Mouse (Mus musculus) urinary bladder, postnatal 10 days (tissue): ENCODE results near the gene Eloa.
"Not testable (repeated sequence)": the region's sequence is repeated elsewhere in the genome, so short reads cannot be mapped to it uniquely, and the experiment has no call there.

Source experiments
- DNase-seq: peaks from one replicate; pipeline ENCODE4 v3.0.0; 2022; ENCODE audit warnings: low spot score

Eloa gene

DNA sequence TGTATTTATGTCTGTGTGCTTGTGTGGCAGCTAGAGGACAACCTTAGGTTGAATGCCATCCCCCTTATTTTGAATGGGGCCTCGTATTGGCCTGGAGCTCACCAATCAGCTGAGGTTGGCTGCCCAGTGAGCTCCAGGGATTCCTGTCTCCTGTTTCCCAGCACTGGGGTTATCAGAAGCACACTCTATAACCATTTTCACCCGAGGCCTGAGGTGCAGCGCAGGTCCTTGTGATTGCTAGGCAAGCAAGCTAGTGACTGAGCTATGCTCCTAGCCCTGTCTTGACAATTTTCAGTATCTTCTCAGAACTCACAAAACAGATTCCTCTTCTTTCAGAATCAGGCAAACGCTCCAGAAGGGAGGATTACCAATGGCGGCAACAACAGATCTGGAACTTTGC lies 37.0 kb downstream of the Eloa start:
- no peak for DNase-seq

DNA sequence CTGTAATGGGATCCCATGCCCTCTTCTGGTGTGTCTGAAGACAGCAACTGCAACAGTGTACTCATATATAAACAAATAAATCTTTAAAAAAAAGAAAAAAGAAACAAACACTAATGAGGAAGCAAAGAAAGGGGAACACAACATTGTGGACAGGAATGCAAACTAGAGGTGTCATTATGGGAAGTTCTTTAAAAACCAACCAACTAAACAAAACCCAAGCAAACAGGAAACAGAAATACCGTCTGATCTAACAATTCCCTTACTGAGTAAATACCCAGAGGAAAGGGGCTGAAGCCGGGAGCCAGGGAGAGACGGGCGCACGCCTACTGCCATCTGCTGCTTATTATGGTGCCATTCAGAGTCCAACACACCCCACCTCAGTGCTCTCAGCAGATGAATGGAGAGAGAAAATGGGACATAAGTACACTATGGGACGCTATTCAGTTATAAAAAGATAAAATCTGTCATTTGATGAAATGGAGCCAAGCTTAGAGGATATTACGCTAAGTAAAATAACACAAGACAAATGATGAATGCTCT lies 40.0 kb downstream of the Eloa start:
- DNase-seq, result no peak

DNA sequence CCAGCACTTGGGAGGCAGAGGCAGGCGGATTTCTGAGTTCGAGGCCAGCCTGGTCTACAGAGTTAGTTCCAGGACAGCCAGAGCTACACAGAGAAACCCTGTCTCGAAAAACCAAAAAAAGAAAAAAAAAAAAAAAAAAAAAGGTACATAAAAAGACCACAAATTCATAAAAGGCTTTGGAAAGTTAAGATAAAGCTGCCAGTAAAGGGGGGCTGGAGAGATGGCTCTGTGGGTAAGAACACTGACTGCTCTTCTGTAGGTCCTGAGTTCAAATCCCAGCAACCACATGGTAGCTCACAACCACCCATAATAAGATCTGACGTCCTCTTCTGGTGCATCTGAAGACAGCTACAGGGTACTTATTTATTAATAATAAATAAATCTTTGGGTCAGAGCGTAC lies 41.3 kb downstream of the Eloa start:
- DNase-seq, result not testable (repeated sequence)

DNA sequence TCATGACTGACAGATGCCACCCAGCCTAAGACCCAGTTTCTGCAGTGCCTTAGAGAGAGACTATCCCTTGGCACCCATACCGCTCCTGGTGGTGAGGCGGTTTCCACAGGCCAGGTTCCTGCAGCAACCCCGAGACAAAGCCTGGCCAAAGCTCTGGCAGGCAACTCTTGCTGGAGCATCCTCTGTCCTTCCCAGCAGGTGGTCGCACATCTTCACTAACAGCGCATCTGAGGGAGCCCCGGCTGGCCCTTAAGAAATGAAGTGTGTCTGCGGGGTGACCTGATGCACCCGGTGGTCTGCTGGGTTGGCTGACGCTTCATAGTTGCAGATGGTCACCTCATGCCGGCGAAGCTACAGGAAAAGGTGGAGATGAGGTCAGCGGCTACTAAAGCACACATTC lies 45.4 kb downstream of the Eloa start:
- DNase-seq, result no peak

DNA sequence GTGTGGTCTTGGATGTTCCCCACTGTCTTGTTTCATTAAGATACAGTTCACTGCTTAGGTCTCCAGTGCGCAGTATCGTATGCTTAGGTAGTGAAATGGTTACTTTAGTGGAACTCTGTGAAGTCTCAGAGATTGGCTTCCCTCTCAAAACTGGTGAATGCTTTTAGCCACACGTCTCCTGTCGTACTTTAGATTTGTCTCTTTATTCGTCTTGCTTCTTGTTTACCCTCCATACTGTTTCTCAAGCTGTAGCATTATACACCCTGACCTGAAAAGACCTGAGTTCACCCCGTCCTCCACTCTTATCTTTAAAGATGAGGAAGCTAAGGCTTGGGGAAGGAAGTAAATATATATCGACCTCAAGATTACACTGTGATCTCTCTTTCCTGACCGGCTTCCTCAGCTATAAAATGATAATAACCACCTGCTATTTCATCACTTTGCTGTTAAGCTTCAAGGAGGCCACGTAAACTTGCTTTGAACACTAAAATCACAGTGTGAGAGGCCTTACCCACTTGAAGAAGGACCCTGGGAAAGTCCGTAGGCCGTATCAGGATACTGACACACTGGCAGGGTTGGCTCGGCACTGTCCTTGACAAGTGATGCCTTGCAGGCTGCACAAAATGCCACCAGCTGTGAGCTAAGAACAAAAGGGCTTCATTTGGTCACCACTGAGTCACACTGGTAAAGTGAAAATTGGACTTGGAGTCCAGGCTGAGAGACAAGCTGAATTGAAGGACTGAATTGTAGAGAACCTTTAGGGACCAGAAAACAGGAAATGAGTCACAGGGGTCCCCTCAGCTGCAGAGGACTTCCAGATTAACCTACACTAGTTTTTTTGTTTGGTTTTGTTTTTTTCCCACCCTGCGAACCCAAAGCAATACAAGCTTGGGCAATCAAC lies 48.4 kb downstream of the Eloa start:
- DNase-seq, result no peak

DNA sequence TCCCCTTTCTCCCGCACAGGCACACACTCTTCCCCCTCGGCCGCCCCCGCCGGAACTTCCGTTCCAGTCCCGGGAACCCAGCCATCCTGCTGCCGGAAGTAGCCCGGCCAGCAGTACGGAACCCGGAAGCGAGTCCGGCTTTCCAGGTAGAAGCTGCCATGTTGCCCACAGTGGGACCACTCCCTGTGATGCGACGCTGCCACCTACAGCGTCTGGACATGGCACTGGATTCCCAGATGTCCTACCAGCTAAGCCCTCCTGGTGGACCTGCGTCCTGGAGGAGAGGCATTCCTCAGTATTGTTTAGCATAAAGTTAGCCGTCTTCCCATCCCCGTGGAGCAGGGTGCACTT lies 49.0 kb downstream of the Eloa start, which contains the start of gene Lypla2:
Gene Lypla2 (minus strand): TSS at position 71 of the 351 bp plus-strand sequence.
- peak; percentile 72 for DNase-seq

DNA sequence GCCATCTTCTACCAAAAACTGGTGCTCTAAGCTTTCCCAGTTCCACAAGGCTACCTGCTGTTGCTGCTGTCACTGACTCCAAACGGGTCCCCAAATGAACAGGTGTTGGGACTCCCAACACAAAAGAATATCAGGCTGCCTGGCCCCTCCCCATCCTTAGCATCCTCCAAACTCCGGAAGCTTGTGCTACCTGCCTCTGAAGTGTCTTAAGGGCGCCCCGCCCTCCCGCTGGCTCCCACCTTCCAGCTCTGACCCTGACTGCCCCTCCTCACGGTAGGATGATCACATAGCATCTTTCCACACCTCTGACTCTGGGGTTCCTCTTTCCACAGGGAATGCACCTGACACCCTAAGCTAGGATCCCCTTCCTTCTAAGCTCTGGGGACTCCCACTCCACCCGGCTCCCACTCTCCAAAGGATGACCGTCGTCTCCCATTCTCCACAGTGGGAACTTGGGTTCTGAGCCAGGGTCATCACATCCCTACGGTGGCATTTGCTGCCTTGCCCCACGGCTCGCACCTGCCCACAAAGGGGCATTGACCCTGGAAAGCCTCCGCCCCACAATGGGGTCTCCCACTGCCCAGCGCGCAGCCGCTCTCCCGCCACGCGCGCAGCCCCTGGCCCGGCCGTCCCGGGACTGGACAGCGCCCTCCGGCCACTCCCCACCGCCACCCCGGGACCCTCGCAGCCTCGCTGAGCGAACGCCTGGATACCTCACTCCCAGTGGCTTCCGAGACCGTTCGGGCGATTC lies 49.6 kb downstream of the Eloa start:
- DNase-seq, result no peak

DNA sequence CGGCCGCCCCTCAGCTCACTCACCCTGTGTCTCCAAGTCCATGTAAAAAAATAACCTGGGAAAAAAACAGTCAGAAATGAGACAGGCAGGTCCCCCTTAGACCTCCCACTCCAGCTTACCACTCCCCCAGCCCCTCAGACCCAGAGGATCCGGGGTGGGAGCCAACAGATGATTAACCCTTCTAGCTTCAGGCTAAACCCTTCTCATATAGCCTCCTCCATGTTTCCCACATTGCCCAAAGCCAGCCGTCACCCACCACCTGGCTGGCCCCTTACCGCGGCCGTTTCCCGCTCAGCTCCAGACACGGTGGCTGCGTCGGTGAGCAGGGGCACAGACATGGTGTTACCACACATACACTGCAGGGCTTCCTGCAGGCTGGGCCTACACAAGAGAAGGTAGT lies 51.0 kb downstream of the Eloa start:
- DNase-seq, result no peak

DNA sequence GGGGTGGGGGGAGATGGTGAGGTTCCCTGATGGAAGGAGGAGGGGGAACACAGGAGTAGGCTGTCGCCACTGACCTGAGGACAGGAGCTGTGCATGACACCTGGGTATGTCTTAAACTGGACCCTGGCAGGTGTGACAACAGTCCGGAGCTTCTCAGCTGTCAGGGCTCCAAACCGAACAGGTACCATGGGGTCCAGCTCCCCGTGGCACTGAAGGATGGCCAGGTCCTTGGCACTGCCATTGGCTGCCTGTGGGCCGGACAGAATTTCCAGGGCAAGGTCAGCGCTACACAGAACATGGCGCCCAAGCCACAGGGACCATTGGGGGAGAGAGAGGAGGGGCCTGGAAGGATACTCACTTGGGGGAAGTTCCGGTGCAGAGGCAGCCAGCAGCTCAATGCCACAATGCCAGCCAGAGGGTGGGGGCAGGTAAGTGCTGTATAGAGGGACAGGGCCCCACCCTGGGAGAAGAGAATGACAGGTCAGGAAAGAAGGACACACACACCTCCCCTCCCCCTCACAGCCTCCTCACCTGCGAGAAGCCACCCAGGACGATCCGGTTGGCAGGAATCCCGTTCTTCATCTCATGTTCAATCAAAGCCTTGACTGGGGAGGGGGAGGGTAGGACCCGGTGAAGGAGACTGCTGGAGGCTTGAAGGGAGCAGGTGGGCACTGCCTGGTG lies 52.4 kb downstream of the Eloa start:
- no peak for DNase-seq

DNA sequence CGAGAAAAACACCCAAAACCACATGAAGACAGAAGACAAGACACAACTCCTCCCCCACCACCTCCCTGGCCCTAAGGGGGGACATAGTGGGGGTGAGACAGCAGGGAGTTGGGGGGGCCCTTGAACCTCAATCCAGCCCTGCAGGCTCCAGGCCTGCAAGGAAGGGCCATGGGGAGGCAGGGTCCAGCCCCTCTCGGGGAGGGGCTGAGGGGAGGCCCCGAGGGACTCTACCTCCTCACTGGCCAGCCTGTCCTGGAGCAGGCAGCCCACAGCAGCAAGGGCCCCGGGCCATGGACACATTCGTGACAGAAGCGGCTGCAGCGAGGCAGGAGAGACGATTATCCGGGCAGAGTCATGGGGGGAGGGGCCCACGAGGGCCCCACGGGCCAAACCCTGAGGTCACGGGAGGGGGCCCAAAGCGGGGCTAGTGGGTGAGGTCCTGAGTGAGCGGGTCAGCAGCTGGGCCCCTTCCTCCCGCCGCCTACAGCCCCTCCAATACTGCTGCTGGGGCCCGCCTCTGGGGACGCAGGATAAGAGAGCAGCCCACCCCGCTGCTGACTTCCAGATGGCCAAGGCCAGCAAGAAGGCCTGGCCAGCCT lies 53.2 kb downstream of the Eloa start:
- no peak for DNase-seq

DNA sequence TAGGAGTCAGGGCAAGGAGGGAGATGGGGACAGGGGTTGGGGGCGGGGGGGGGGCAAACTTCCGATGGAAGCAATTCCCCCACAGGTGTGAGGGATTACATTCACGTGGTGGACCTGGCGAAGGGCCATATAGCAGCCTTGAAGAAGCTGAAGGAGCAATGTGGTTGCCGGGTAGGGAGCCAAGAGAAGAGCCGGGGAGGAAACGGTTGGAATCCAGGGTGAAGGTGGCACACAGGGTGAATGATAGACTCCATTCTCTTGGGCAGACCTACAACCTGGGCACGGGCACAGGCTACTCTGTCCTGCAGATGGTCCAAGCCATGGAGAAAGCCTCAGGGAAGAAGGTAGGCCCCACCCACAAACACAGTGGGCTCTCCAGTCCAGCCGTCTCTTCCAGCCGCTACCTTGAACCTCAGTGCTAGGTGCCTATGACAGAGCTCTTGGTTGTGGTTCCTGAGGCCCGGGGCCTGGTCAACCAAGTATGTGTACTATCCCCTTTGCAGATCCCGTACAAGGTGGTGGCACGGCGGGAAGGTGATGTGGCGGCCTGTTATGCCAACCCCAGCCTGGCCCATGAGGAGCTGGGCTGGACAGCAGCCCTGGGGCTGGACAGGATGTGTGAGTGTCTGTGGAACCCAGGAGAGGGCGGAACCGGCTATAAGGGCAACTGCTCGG lies 54.3 kb downstream of the Eloa start:
- no peak for DNase-seq

DNA sequence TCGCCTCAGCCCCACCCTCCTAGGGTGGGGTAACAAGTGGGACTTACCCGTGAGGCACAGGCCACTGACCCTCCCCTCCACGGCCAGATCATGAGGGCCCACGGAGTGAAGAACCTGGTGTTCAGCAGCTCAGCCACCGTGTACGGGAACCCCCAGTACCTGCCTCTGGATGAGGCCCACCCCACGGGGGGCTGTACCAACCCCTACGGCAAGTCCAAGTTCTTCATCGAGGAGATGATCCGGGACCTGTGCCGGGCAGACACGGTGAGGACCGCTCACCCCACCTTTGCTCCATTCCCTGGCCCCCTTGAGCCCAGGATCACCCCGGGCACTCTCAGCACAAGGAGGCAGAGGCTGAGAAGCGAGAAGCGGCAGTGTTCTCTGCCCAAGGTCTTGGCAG lies 55.3 kb downstream of the Eloa start:
- DNase-seq, result no peak

DNA sequence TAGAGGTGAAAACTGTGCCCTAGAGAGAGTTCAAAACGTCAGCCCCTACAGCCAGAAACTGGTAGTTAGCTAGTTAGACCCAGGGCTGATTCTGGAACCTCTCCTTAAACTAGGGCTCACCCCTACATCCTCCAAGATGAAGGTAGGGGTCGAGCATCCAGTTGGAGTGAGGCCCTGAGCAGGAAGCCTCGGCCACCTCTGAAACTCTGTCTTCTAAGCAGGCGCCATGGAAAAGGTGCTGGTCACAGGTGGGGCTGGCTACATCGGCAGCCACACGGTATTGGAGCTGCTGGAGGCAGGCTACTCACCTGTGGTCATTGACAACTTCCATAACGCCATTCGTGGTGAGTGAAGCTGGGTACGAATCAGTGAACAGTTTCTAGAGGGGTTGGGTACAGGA lies 56.5 kb downstream of the Eloa start:
- DNase-seq, result no peak

DNA sequence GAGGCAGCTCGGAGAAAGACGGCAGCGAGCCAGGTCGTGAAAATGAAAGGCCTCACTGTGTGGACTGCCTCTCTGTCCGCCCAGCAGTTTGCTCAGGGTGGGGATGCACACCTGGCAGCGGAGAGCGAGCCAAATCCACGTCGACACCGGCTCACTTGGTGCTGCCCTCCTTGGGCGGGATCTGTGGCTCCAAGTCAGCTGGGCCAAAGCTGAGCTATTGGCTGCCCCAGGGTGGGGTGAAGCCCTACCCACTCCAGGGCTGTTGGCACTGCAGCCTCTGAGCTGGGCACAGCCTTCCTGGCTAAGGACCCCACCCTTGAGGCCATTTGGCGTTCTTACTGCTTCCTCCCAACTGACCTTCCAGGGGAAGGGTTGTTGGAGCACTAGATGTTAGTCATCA lies 57.1 kb downstream of the Eloa start:
- no peak for DNase-seq

DNA sequence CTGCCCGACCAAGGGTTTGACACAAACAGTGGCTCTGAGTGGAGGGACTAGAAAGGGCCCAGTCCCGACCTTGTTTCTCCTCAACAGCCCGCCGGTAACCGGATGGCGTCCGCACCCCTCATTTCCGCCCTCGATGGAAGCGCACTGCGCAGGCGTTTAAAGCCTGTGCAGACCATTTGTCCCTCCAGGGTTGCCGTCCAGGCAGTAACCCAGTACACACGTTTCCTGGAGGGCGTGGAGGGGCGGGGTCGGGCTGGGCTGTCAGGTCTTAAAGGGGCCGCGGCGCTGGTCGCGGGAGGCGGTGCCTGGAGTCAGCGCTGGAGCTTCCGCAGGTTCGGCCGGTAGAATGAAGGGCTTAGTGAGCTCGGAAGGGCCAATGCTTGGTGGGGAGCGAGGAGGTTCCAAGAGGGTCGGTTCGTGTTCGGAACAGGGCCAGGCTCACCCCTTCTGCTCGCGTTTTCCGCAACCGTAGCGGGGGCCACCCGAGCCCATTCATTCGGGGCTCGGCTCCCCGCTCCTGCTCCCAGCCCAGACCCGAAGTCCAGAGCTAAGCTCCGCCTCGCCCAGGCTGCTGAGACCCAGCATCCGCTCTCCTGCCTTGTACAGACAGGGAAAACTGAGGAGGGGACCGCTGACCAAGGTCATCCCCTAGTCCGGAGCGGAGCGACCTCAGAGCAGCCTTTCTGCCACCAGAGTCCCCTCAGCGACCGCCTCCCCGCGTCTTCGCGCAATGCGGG lies 57.9 kb downstream of the Eloa start, which contains the start of gene Gale:
Gene Gale (plus strand): TSS at position 271 of the 737 bp plus-strand sequence.
- DNase-seq, result peak; percentile 82

DNA sequence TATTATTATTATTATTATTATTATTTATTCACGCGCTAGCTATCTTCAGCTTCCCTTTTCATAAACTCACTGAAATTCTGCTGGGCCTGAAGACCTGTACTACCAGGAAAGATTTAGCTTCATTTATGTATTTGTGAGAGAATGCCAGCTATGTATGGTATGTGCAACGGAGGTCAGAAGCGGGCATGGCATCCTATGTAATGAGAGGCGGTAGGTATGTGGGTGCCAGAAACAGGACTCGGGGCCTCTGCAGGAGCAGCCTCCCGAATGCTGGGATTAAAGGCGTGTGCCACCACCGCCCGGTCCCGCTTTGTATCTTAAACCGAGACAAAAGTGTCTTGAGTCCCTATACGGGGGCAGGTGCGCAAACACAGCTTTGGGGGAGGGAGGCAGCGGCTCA lies 58.6 kb downstream of the Eloa start:
- DNase-seq, result no peak

DNA sequence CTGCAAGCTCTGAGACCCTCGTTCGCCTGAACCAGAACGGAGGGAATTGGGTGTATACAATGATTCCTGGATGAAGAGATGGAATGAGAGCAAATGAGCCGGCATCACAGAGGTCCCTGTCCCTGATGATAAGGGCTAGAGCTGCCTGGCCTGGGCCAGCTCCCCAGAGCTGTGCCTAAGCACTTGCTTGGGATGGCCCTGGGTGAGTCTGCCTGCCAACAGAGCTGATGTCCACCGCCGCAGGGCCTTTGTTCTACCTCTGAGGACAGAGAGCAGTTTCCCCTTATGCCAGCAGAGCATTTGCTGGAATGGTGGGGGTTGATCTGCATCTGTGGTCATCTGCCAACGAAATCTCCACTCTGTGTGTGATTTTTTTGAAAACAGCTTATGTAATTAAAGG lies 59.4 kb downstream of the Eloa start:
- no peak for DNase-seq

DNA sequence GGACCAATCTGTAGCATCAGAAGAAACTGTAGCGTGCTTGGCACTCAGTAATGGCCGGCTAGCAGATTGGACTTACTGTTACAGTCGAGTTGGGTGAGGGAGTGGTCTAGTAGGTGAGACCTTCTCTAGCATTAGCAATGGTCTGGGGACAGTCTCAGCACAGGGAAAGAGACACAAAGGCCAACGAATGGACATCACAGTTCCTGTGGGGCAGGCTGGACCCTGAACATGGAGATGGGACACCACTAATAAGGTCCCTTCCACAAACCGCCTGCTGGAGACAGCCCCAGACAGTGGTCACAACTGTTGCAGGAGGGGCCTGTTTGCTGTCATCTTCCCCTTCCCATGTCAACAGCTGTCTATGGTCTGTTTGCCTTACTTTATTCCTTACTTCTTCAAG lies 59.9 kb downstream of the Eloa start:
- no peak for DNase-seq

DNA sequence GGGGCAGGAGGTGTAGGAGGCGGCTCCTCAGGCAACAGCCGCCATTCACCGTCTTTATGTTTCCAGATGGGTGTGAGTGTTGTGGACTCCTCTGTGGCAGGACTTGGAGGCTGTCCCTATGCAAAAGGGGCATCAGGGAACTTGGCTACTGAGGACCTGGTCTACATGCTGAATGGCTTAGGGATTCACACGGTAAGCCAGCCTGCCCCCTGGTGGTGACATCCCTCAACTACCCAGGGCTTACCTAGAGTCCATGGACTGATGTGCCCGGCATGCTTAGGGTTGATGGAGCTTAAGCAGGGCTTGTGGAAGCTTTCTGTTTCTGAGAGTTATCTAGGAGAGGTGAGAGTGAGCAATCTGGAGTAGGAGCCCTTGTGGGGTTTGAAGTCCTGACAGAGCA lies 60.8 kb downstream of the Eloa start:
- no peak for DNase-seq

DNA sequence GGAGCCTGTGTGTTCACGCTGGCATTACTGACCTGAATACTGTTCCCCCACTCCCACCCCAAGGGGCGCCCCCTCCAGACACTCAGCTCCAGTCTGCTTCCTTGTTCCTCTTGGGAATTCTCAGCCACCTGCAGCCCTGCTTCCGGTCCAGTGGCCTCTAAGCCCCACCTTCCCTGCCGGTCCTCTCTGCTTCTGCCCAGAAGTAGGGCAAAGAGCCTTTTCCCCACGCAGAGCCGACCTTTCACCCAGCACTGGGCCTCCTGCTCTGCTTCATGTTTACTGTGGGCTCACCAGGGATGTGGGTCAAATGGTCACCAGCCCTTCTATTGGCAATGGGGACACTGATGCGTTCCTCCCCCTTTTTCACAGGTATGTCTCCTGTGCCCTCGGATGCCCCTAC lies 63.2 kb downstream of the Eloa start:
- no peak for DNase-seq

DNA sequence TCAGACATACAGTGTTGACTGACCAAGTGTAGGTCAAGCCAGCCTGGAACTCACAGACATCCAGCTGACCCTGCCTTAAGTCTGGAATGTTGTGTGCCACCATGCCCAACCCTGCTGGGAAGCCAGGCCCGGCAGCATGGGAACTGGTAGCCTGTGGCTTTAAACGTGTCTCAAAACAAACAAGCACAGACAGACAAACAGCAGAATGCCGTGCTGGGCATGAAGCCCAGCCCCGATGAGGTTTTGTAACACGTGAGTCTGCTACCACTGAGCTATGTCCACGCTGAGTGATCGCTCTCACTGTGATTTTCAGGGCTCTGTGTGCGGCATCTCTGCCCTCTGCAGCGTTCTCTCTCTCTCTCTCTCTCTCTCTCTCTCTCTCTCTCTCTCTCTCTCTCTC lies 65.7 kb downstream of the Eloa start:
- DNase-seq, result no peak
